Mouse (Mus musculus): Measurements from ENCODE around the gene Mocs1.

Mocs1 gene

GRCm38 (mm10) chr17:49474051-49474450 lies 45.9 kb downstream of the Mocs1 start:
- in situ Hi-C loops (cut with MboI, MseI): no loop called here

GRCm38 (mm10) chr17:49475174-49475573 lies 47.0 kb downstream of the Mocs1 start:
- in situ Hi-C loops (cut with MboI, MseI): no loop called here

- in situ Hi-C loops (cut with MboI, MseI): no loop called here
Observed at GRCm38 (mm10) chr17:49477370-49477769, 49.2 kb downstream of the Mocs1 start.

- in situ Hi-C loops (cut with MboI, MseI): no loop called here
Observed at GRCm38 (mm10) chr17:49481876-49482275, 53.7 kb downstream of the Mocs1 start.

GRCm38 (mm10) chr17:49484435-49484834 lies 56.3 kb downstream of the Mocs1 start:
- in situ Hi-C loops (cut with MboI, MseI): no loop called here

- in situ Hi-C loops (cut with MboI, MseI): no loop called here
Observed at GRCm38 (mm10) chr17:49489098-49489497, 60.9 kb downstream of the Mocs1 start.

GRCm38 (mm10) chr17:49493276-49493675 lies 65.1 kb downstream of the Mocs1 start:
- in situ Hi-C loops (cut with MboI, MseI): no loop called here

- in situ Hi-C loops (cut with MboI, MseI): no loop called here
Observed at GRCm38 (mm10) chr17:49498169-49498568, 70.0 kb downstream of the Mocs1 start.

- in situ Hi-C loops (cut with MboI, MseI): no loop called here
Observed at GRCm38 (mm10) chr17:49499635-49500034, 71.5 kb downstream of the Mocs1 start.

- in situ Hi-C loops (cut with MboI, MseI): no loop called here
Observed at GRCm38 (mm10) chr17:49500234-49500633, 72.1 kb downstream of the Mocs1 start.

- in situ Hi-C loops (cut with MboI, MseI): no loop called here
Observed at GRCm38 (mm10) chr17:49503246-49503900, 75.2 kb downstream of the Mocs1 start.
